Mouse (Mus musculus) cerebellum, postnatal 14 days (tissue): ENCODE measurements around the gene Bfsp1.

Experiments
- DNase-seq, 2 experiments: peaks; one replicate each; pipeline ENCODE4 v3.0.0; 2021; ENCODE audit warnings: mixed read lengths in 2 of 2

The Bfsp1 gene

GRCm38 (mm10) chr2:143862484-143863231 is at the start of gene Bfsp1:
Bfsp1 (minus strand) TSS chr2:143863173.
- DNase-seq, result peak; percentile 44 to 52

GRCm38 (mm10) chr2:143912199-143912598 is 49.2 kb upstream of the Bfsp1 start:
- no peak for DNase-seq

GRCm38 (mm10) chr2:143909230-143909629 is 46.3 kb upstream of the Bfsp1 start:
- DNase-seq, result no peak

GRCm38 (mm10) chr2:143904896-143905295 is 41.9 kb upstream of the Bfsp1 start:
- peak in 1 of 2 experiments; percentile 17 for DNase-seq

- no peak for DNase-seq
Observed at GRCm38 (mm10) chr2:143903376-143904045, 40.5 kb upstream of the Bfsp1 start.

GRCm38 (mm10) chr2:143900821-143901351 is 37.9 kb upstream of the Bfsp1 start:
- DNase-seq, result peak; percentile 50 to 71

GRCm38 (mm10) chr2:143899470-143900220 is 36.7 kb upstream of the Bfsp1 start:
- DNase-seq, result no peak

GRCm38 (mm10) chr2:143891302-143892048 is 28.5 kb upstream of the Bfsp1 start:
- DNase-seq, result no peak

GRCm38 (mm10) chr2:143889860-143890433 is 27.0 kb upstream of the Bfsp1 start:
- no peak for DNase-seq

GRCm38 (mm10) chr2:143889131-143889859 is 26.3 kb upstream of the Bfsp1 start:
- no peak for DNase-seq

- DNase-seq, result no peak
Observed at GRCm38 (mm10) chr2:143882606-143883288, 19.8 kb upstream of the Bfsp1 start.

GRCm38 (mm10) chr2:143882002-143882401 is 19.0 kb upstream of the Bfsp1 start:
- DNase-seq, result peak; percentile 20 to 32

GRCm38 (mm10) chr2:143879311-143879710 is 16.3 kb upstream of the Bfsp1 start:
- no peak for DNase-seq

- DNase-seq, result no peak
Observed at GRCm38 (mm10) chr2:143876929-143877632, 14.1 kb upstream of the Bfsp1 start.

- DNase-seq, result no peak
Observed at GRCm38 (mm10) chr2:143876026-143876425, 13.1 kb upstream of the Bfsp1 start.

GRCm38 (mm10) chr2:143870936-143871688 is 8.1 kb upstream of the Bfsp1 start:
- DNase-seq, result no peak

GRCm38 (mm10) chr2:143867326-143867725 is 4.4 kb upstream of the Bfsp1 start:
- DNase-seq, result peak; percentile 86 to 88

- DNase-seq, result no peak
Observed at GRCm38 (mm10) chr2:143864600-143864999, 1.6 kb upstream of the Bfsp1 start.

GRCm38 (mm10) chr2:143859166-143859565 is 3.8 kb downstream of the Bfsp1 start:
- DNase-seq, result no peak
